Mouse (Mus musculus): ENCODE results near the gene Itga8.
A peak's percentile ranks its signal among the peaks of the same experiment; 100 is the strongest.

The Itga8 gene

DNA sequence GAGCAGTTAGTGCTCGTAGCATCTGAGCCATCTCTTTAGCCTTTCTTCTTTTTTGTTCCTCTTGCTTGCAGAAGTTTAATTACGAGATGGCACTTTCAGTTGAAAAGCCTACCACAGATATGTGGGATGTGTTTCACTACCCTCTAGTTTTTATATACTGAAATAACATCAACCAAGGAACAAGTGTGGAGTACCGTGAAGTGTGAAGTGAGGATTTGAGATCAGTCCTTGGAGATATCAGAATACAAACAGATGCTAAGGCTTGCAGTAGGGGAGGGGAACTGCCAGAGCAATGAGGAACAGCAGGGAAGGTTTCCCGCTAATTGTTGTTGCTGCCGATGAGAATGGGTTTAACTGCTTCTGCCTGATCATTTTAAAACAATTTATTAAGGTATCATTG, 114.1 kb downstream of the Itga8 start:
- DNase-seq = no peak

- no peak for DNase-seq
Observed at GRCm38 (mm10) chr2:12182402-12182948, 119.2 kb downstream of the Itga8 start.

- DNase-seq = no peak
Observed at GRCm38 (mm10) chr2:12180635-12181034, 121.1 kb downstream of the Itga8 start.

DNA sequence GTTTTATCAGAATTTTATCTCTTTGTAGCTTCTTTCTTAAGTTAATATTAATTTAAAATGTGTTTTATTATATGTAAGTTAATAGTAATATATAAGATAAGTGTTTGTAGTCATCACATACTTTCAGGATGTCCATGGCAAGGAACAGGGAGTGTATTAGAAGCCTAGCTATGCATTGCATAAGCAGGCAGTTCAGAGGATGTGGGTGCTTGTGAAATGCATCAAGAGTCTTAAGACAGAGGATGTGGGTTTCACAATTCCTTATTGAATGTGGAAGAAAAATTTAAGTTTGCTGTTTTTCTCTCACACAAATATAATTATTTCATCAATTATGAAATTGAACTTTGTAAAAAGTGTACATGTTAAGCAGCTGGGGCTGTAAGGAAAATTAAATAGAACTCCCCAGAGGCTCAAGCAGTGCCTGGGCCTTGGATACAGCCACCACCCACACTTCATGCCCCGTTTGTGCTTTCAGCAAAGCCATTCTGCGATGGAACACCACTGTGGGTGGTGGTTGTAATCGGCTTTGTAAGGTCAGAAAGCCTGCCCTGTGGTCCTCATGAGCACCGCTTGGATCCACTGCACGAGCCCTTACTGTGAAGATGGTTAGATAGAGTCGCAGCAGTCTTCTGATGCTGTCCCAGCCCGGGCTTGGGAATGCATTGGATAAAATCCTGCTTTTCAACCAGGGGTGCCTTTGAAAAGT, 126.8 kb downstream of the Itga8 start:
- DNase-seq = no peak

DNA sequence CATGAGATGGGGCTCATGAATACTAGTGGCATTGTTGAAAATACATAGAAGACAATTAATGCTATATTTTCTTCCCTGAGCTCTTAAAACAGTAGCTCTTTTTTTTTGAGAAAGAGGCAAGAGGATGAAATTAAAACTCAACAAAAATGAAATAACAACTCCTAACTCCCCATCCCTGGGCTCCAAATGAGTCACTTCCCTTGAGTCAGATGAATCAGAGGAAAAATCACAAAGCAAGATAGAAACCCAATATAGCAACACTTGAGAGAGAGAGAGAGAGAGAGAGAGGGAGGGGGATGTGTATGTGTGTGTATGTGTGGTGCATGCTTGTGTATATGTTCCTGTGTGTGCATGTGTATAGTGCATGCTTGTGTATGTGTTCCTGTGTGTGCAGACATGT, 131.5 kb downstream of the Itga8 start:
- DNase-seq = no peak

GRCm38 (mm10) chr2:12160486-12160885, 141.2 kb downstream of the Itga8 start:
- DNase-seq = peak; percentile 17

GRCm38 (mm10) chr2:12157001-12157400, 144.7 kb downstream of the Itga8 start:
- no peak for DNase-seq

DNA sequence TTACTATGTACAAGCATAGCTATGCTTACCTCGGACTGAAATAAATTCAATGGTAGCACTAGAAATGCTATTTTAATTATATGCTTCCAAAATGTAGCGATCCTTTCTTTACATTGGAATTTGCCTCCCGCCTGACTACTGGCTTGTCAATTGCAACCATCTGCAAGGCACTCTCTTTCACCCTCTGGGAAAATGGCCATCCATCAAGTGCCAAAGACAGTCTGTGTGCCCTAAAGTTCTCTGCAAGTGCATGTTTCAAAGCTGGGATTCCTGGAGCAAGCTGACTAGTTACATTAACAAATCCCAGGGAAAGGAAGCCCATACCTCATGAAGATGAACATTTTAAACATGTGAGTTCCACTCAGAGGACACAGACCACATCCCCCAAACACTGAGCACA, 145.3 kb downstream of the Itga8 start:
- DNase-seq = no peak

GRCm38 (mm10) chr2:12154676-12155075, 147.0 kb downstream of the Itga8 start:
- no peak for DNase-seq

GRCm38 (mm10) chr2:12153551-12153950, 148.2 kb downstream of the Itga8 start:
- DNase-seq = no peak

- no peak for DNase-seq
Observed at GRCm38 (mm10) chr2:12147902-12148301, 153.8 kb downstream of the Itga8 start.

GRCm38 (mm10) chr2:12146612-12147011, 155.1 kb downstream of the Itga8 start:
- no peak for DNase-seq

DNA sequence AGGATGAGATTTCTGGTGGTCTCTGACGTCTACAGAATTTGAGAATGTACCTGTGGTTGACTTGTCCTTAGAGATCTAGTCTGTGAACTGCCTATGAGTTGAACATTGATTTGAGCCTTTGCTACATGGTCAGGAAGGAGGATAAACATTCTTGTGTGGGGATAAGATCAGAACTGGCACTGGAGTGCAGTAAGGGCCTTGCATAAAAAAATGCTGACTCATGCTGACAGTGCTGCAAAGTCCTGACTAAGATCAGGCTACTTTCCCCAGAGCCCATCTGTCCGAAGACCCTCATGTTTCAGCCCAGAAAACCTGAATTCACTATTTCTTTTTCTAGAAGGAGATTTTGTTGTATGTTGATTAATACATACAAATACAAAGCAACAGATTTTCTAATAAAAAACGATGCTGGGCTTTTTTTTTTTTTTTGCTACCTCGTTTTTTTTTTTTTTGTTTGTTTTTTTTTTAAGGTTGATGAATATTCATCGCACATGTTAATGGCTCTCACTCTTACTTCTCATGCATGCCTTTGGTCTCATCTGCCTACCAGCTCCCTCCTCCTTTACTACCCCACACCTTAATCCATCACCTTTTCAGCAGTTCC, 162.9 kb downstream of the Itga8 start:
- peak; percentile 17 for DNase-seq

DNA sequence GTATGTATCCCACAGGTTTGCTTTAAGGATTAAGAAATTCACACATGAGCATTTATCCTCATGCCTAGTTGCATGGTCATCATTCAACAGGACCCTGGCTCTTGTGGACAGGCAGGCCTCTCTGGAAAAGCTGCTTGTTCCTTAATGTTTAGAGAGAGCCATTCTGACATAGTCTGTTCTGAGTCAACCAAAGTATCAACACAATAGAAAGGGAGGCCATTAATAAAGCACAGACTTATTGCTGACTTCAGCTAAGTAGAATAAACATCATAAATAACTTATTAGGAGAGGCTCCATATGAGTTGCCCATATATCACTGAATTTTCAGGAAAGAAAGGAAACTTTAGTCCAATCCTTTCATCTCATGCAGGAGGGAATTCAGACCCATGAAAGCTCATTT, 175.1 kb downstream of the Itga8 start:
- no peak for DNase-seq

DNA sequence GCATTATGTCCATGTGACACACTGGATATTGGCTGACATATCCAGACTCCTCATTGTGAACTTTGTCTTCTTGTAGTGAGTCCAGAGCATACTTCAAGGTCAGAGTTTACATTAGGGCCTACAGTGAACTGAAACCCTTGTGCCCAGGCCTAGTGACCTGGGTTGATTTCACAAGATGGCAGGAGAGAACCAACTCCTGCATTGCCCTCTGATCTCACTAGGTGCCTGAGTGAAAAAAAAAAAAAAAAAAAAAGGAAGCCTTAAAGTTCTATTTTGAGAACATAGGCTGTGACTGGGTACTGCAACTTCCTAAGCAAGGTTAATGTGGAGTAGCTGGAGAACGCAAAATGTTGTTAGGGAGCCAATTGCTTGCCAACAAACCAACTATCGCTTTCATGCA, 186.2 kb downstream of the Itga8 start:
- DNase-seq = no peak

- no peak for DNase-seq
Observed at GRCm38 (mm10) chr2:12109306-12109705, 192.4 kb downstream of the Itga8 start.

- DNase-seq = no peak
Observed at GRCm38 (mm10) chr2:12108306-12108705, 193.4 kb downstream of the Itga8 start.

- DNase-seq = no peak
Observed at GRCm38 (mm10) chr2:12107265-12107664, 194.5 kb downstream of the Itga8 start.

DNA sequence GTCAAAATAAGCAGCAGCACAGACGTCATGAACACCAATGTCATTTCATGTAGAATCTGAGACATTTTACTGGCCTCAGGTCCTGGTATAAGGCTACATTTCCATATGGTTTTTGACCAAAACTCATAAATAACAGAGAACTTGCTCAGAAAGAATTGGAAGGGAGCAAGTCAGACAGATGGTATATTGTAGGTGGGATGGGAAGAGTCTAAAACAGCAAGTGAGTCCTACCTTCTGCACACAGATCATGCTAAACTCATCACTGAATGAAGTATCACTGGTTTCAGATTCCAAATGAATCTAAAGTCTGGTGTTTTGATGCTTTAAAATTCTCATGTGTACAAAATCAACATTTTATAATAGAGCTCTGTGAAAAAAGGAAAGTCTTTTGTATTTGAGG, 198.5 kb downstream of the Itga8 start:
- no peak for DNase-seq

- DNase-seq = no peak
Observed at GRCm38 (mm10) chr2:12092203-12092984, 209.3 kb downstream of the Itga8 start.

DNA sequence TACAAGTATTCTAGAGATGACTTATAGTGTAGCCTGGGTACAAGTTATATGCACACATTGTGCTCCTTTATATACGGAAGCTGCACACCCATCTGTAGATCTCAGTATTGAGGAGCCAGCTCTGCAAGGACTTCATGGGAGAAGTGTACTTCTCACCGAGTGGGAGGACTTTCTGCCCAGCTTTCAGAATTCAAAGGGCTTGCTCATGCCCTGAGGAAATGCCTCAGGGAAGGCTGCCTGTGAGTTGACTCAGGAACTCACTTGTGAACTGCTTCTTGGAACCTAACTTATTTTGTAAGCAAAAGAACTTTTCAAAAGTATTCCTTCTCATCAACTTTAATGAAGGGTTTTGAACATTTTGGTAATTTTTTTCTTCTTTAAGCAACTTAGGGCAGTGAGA, 210.7 kb downstream of the Itga8 start:
- no peak for DNase-seq

DNA sequence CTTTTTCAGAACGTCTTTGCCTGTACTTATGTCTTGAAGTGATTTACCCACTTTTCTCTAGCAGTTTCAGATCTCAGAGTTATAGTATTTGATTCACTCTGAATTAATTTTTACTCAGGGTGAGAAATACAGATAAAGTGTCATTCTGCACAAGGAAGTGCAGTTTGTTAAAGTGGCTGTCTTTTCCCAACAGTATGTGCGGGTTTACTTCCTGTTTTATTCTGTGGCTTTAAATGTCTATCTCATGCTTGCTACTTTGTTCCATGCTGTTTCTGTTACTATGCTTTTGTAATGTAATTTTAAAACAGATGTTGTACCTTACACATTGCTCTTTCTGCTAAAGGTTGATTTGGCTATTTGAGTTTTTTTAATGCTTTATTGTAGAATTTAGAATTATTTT, 216.2 kb downstream of the Itga8 start:
- no peak for DNase-seq

DNA sequence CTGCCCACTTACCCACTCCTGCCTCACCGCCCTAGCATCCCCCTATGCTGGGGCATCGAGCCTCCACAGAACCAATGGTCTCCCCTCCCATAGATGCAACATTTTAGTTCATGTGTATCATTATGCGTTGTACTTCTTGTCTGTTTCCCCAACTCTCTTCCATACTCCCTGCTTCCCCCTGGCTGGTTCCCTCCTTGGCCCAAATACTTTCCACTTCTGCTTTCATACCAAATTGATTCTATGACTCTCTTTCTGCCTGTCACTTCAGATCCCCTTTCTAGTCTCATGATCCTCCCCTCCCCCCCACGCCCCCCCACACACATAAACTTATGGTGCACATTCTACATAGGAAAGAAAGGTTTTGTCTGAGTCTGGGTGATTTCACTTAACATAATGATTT, 217.4 kb downstream of the Itga8 start:
- no peak for DNase-seq
